Mouse (Mus musculus): ENCODE data around the gene Eif2a. TPM values are rescaled to one million over a fixed set of nuclear protein-coding genes. Genes with fewer than 3 reads are reported as not detected.

Eif2a gene
- polyA plus RNA-seq, 1 experiment from 2014 or later = 68.2 TPM

DNA sequence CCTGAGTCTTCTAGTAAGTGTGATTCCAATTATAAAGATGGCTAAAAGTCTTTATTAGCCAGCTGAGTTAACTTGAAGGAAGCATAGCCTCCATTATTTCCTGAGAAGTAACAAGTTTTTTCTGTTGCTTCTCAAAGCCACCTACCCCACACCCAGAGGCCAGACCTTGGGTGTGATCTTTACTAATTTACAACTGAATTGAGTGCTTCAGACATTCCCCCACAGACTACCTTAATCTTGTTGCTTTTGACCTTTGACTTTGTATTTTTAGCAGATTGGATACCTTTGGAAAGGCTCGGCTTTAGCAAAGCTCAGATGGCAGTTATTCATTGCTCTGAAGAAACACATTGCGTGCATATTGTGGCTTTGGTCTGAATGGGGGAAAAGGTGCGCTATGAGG is 45.2 kb downstream of the Eif2a start:
- H3K36me3 ChIP-seq (replicated peaks; ENCODE audit: control insufficient read depth, insufficient read depth, low read depth, low read length) = no peaks in the 10 kb centered on the region
- H3K4me3 ChIP-seq (ENCODE audit: low read depth, low read length) = no peak overlapping the region
- no peak overlapping the region for H3K9ac ChIP-seq (replicated peaks; ENCODE audit: low read length)
- no peaks in the 10 kb centered on the region for H3K27me3 ChIP-seq (ENCODE audit: control insufficient read depth, insufficient read depth, low read length)
- WGBS = 81% methylated on average over 3 of the region's 3 CpGs
- no peaks in the 10 kb centered on the region for H3K4me1 ChIP-seq (ENCODE audit: control insufficient read depth, insufficient read depth, low read length)
- H3K9me3 ChIP-seq (replicated peaks; ENCODE audit: control insufficient read depth, low read length) = no peaks in the 10 kb centered on the region
- no peak overlapping the region for H3K4me2 ChIP-seq (ENCODE audit: low read depth, low read length)
- ATAC-seq (replicated peaks; ENCODE audit: insufficient number of reproducible peaks, low FRiP score, low TSS enrichment, low read depth) (no peak), DNase-seq (ENCODE audit: low spot score) (no peak)
- H3K27ac ChIP-seq (replicated peaks; ENCODE audit: low read depth, low read length) = no peak overlapping the region

DNA sequence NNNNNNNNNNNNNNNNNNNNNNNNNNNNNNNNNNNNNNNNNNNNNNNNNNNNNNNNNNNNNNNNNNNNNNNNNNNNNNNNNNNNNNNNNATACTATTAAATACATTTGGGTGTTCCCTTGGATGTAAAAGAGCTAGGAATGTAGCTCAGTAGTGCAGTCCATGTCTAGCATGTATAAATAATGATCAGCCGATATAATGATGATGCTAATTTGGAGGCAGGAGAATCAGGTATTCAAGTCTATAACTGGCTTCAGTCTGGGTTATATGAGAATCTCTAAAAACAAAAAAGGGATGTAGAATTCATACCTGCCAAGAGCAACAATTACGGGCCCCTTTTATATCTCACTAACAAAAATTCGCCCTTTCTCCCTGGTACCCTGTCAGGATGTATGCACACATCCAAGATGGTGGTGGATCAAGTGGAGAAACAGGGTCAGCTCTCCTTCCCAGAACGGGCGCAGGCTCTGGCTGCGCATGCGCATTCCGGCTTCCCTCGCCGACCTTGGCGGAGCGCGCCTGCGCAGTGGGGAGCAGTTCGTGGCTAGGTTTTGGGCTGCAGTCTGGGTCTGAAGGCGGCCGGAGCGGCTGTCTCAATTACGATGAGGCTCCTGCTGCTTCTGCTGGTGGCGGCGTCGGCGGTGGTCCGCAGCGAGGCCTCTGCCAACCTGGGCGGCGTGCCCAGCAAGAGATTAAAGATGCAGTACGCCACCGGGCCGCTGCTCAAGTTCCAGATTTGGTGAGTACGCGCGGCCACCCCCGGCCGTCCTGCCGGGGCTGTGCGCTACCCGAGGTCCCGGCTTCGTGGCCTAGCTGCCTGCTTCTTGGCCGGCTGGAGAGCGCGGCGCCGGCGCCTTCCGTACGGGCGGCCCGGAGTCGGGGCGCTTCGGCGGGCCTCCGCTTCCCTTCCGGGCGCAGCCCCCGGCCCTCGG is 50.8 kb downstream of the Eif2a start, which contains the start of gene Selenot:
Gene Selenot, plus strand, starts transcription at position 500 of the 930 bp plus-strand sequence.
- ATAC-seq (replicated peaks; ENCODE audit: insufficient number of reproducible peaks, low FRiP score, low TSS enrichment, low read depth) = peak; percentile 96

DNA sequence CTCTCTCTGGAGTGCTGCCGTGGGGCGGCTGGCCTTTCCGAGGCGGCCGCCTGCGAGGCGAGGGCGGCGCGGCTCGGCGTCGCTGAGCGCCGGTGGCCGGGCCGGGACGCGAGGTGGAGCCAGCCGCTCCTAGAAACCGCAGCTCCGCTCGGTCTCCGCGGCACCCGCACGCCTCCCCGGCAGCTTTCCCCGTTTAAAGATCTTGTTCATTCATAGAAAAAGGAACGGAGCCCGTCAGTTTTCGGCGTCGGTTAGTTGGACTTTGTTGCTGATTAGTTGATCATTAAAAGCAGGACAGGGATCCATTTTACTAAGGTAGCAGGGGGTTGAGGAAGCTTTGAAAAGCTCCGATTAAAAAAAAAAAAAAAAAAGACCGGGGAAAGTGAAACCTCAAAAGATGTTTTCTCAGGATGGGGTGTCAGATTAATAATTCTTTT is 51.5 kb downstream of the Eif2a start:
- peak overlapping the region; percentile 99 for H3K9ac ChIP-seq (replicated peaks; ENCODE audit: low read length)
- ATAC-seq (replicated peaks; ENCODE audit: insufficient number of reproducible peaks, low FRiP score, low TSS enrichment, low read depth) = peak; percentile 72; the same call in 1 of the 2 replicates
- DNase-seq (ENCODE audit: low spot score) = peak; percentile 61
- H3K9me3 ChIP-seq (replicated peaks; ENCODE audit: control insufficient read depth, low read length) = no peaks in the 10 kb centered on the region
- no peaks in the 10 kb centered on the region for H3K27me3 ChIP-seq (ENCODE audit: control insufficient read depth, insufficient read depth, low read length)
- H3K27ac ChIP-seq (replicated peaks; ENCODE audit: low read depth, low read length) = peak overlapping the region; percentile 97
- WGBS = under 1% methylated on average over 35 of the region's 36 CpGs
- peak overlapping the region; percentile 98 for H3K4me3 ChIP-seq (ENCODE audit: low read depth, low read length)
- H3K4me1 ChIP-seq (ENCODE audit: control insufficient read depth, insufficient read depth, low read length) = no peaks in the 10 kb centered on the region
- H3K4me2 ChIP-seq (ENCODE audit: low read depth, low read length) = peak overlapping the region; percentile 25
- no peaks in the 10 kb centered on the region for H3K36me3 ChIP-seq (replicated peaks; ENCODE audit: control insufficient read depth, insufficient read depth, low read depth, low read length)

More for the DNA sequence above, 50.8 kb downstream of the Eif2a start, which contains the start of gene Selenot:
- H3K4me3 ChIP-seq (ENCODE audit: low read depth, low read length) = peak within 1 kb of the TSS; percentile 98
- H3K9ac ChIP-seq (replicated peaks; ENCODE audit: low read length) = peak within 1 kb of the TSS; percentile 99
- DNase-seq (ENCODE audit: low spot score) = peak; percentile 97
- no peaks in the 10 kb centered on the region for H3K4me1 ChIP-seq (ENCODE audit: control insufficient read depth, insufficient read depth, low read length)
- WGBS = 2% methylated on average over 46 of the region's 59 CpGs
- peak within 1 kb of the TSS; percentile 35 for H3K4me2 ChIP-seq (ENCODE audit: low read depth, low read length)
- no peaks in the 10 kb centered on the region for H3K27me3 ChIP-seq (ENCODE audit: control insufficient read depth, insufficient read depth, low read length)
- H3K9me3 ChIP-seq (replicated peaks; ENCODE audit: control insufficient read depth, low read length) = no peaks in the 10 kb centered on the region
- no peaks in the 10 kb centered on the region for H3K36me3 ChIP-seq (replicated peaks; ENCODE audit: control insufficient read depth, insufficient read depth, low read depth, low read length)
- peak within 1 kb of the TSS; percentile 97 for H3K27ac ChIP-seq (replicated peaks; ENCODE audit: low read depth, low read length)

DNA sequence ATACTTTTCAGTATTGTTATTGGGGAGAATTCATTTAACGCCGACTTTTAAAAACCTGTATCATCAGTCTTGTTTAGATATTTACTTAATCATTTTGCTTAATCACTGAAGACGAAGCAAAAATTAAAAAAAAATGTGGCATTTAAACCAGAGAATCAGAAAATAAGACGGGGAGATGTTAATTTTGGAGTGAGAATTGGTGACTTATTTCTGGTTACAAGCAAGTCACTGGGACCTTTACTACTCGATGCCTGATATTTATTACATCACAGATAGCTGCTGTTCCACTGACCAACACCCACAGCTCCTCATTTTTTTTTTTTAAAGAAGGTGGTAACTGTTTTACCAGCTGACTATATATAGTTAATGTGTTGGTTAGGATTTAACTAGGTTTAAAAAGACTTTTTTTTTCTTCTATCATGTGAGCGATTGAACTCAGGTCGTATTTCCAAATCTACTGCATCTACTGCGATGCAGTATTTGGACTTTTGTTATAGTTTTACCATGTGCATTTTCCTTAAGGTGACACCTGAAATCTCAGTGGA is 52.0 kb downstream of the Eif2a start:
- Histone ChIP-seq H3K36me3 (replicated peaks; ENCODE audit: control insufficient read depth, insufficient read depth, low read depth, low read length) (no peaks in the 10 kb centered on the region), H3K4me2 (ENCODE audit: low read depth, low read length) (peak overlapping the region; percentile 35), H3K4me1 (ENCODE audit: control insufficient read depth, insufficient read depth, low read length) (no peaks in the 10 kb centered on the region), H3K27ac (replicated peaks; ENCODE audit: low read depth, low read length) (no peak overlapping the region), H3K27me3 (ENCODE audit: control insufficient read depth, insufficient read depth, low read length) (no peaks in the 10 kb centered on the region), H3K9me3 (replicated peaks; ENCODE audit: control insufficient read depth, low read length) (no peaks in the 10 kb centered on the region), H3K9ac (replicated peaks; ENCODE audit: low read length) (no peak overlapping the region), H3K4me3 (ENCODE audit: low read depth, low read length) (peak overlapping the region; percentile 98)
- WGBS = 23% methylated on average over 8 of the region's 8 CpGs
- ATAC-seq (replicated peaks; ENCODE audit: insufficient number of reproducible peaks, low FRiP score, low TSS enrichment, low read depth) (no peak), DNase-seq (ENCODE audit: low spot score) (no peak)

DNA sequence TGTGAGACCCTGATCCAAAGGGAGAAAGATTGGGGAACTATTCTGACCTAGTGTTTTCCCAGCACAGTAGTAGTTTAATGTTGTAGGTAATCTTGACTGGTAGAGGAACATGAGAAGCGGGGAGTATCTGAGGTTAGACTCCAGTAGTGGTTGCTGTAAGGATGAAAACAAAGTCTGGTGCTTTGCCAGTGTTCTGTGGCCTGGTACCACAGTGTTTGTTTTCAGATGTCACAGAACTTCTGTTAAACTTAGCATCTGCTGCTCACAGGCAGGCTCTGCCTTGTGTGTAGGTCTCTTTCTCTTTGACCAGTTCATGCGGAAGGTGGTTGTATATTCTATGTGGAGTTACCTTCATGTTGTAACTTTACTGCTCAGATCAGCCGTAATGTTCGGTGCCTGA is 55.9 kb downstream of the Eif2a start:
- Histone ChIP-seq H3K4me2 (ENCODE audit: low read depth, low read length) (no peak overlapping the region), H3K27me3 (ENCODE audit: control insufficient read depth, insufficient read depth, low read length) (no peaks in the 10 kb centered on the region), H3K4me1 (ENCODE audit: control insufficient read depth, insufficient read depth, low read length) (no peaks in the 10 kb centered on the region), H3K4me3 (ENCODE audit: low read depth, low read length) (no peak overlapping the region), H3K9me3 (replicated peaks; ENCODE audit: control insufficient read depth, low read length) (no peaks in the 10 kb centered on the region), H3K27ac (replicated peaks; ENCODE audit: low read depth, low read length) (no peak overlapping the region), H3K9ac (replicated peaks; ENCODE audit: low read length) (no peak overlapping the region), H3K36me3 (replicated peaks; ENCODE audit: control insufficient read depth, insufficient read depth, low read depth, low read length) (no peaks in the 10 kb centered on the region)
- no peak for DNase-seq (ENCODE audit: low spot score)
- ATAC-seq (replicated peaks; ENCODE audit: insufficient number of reproducible peaks, low FRiP score, low TSS enrichment, low read depth) = no peak
- 95% methylated on average over 4 of the region's 4 CpGs for WGBS

DNA sequence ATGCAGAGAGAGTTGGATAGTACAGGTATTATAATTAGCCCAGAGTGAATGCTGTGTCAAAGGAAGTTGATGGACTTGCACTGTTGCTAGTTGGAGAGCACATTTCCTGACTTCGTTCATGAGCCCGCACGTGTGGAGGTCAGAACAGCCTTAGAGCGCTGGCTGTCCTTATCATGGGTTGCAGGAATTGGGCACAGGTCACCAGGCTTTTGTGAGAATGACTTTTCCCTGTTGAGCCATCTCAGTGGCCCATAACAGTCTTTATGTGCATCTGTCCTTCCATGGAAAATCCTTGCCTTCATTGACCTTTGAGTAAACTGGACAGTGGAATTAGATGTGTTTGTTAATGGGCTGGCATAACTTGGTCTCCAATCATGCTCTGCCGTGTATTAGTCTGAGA is 56.7 kb downstream of the Eif2a start:
- ATAC-seq (replicated peaks; ENCODE audit: insufficient number of reproducible peaks, low FRiP score, low TSS enrichment, low read depth) = no peak
- H3K36me3 ChIP-seq (replicated peaks; ENCODE audit: control insufficient read depth, insufficient read depth, low read depth, low read length) = no peaks in the 10 kb centered on the region

DNA sequence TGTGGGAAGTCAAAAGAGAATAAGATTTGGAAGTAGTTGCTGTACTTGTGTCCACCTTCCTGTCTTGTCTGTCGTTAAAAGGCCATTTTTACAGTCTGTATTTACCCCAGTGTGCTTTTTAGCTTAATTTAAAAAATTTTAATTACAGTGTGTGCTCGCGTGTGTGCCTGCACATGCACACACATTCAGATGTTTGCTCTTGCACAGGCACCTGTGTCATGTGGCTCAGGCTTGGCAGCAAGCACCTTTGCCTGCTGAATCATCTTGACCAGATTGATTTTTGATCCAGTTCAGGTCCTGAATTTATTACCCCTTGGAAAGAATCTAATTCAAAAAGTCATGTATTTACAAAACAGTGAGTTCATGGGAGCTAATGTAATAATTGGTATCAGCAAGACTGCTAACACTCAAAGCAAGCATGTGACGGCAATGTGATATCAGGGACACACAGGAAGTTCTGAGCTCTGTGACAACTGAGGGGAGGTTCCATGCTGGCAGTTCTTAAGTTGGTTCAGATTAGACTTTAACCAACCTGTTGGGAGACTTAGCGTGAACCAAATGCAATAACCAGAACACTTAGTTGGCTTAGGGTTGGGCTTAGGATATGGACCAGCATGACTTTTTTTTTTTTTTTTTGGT is 57.3 kb downstream of the Eif2a start:
- no peak overlapping the region for H3K4me3 ChIP-seq (ENCODE audit: low read depth, low read length)
- no peaks in the 10 kb centered on the region for H3K9me3 ChIP-seq (replicated peaks; ENCODE audit: control insufficient read depth, low read length)
- H3K4me1 ChIP-seq (ENCODE audit: control insufficient read depth, insufficient read depth, low read length) = no peaks in the 10 kb centered on the region
- ATAC-seq (replicated peaks; ENCODE audit: insufficient number of reproducible peaks, low FRiP score, low TSS enrichment, low read depth) (no peak), DNase-seq (ENCODE audit: low spot score) (no peak)
- H3K27me3 ChIP-seq (ENCODE audit: control insufficient read depth, insufficient read depth, low read length) = no peaks in the 10 kb centered on the region
- WGBS = 93% methylated on average over 5 of the region's 5 CpGs
- no peak overlapping the region for H3K27ac ChIP-seq (replicated peaks; ENCODE audit: low read depth, low read length)
- no peak overlapping the region for H3K4me2 ChIP-seq (ENCODE audit: low read depth, low read length)
- H3K9ac ChIP-seq (replicated peaks; ENCODE audit: low read length) = no peak overlapping the region
- no peaks in the 10 kb centered on the region for H3K36me3 ChIP-seq (replicated peaks; ENCODE audit: control insufficient read depth, insufficient read depth, low read depth, low read length)

More for the DNA sequence above, 56.7 kb downstream of the Eif2a start:
- Histone ChIP-seq H3K9ac (replicated peaks; ENCODE audit: low read length) (no peak overlapping the region), H3K4me1 (ENCODE audit: control insufficient read depth, insufficient read depth, low read length) (no peaks in the 10 kb centered on the region), H3K4me3 (ENCODE audit: low read depth, low read length) (no peak overlapping the region), H3K27ac (replicated peaks; ENCODE audit: low read depth, low read length) (no peak overlapping the region), H3K9me3 (replicated peaks; ENCODE audit: control insufficient read depth, low read length) (no peaks in the 10 kb centered on the region), H3K4me2 (ENCODE audit: low read depth, low read length) (no peak overlapping the region), H3K27me3 (ENCODE audit: control insufficient read depth, insufficient read depth, low read length) (no peaks in the 10 kb centered on the region)
- DNase-seq (ENCODE audit: low spot score) = no peak
- 87% methylated on average over 5 of the region's 5 CpGs for WGBS

All from embryonic facial prominence, embryonic 11.5 days (tissue).